Mouse (Mus musculus) inflammation-experienced regulatory T-cells, adult 6 months (primary cell): ENCODE results near the gene Vps37d. TPM values are rescaled to one million over a fixed set of nuclear protein-coding genes. Genes with fewer than 3 reads are reported as not detected.
A peak's percentile ranks its signal among the peaks of the same experiment; 100 is the strongest.
"Not testable (repeated sequence)": the region's sequence is repeated elsewhere in the genome, so short reads cannot be mapped to it uniquely, and the experiment has no call there.

Source experiments
- ATAC-seq: one replicate; pipeline ENCODE4 v1.8.0; 2017
- polyA plus RNA-seq, 3 experiments: library from polyadenylated mRNA; unstranded; fragments of 100-300 nt; shearing (Covaris generic); gene quantifications; one replicate each; pipeline ENCODE4 v1.2.1; 2017

Vps37d gene
- polyA plus RNA-seq, 3 experiments from 2014 or later, result not detected

- ATAC-seq, result no peak
Measured at GRCm38 (mm10) chr5:135073349-135074150, 4.5 kb downstream of the Vps37d start.

- no peak for ATAC-seq
Measured at GRCm38 (mm10) chr5:135072720-135073119, 5.3 kb downstream of the Vps37d start.

DNA sequence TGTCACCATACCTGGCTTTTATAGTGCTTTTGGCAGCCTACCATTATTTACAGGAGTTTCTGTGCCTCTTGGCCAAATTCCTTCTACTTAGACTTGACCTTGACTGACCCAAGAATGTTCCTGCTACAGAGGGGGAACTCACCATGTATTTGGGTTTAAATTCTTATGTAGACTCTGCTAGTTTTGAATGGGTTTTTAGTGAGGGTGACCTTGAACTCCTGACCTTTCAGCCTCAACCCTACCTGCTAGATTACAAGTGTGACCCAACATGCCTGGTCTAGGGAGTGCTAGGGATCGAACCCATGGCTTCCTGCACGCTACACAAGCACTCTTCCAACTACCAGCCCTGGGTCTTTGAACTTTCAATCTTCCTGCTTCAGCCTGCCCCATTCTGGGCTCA is 6.0 kb downstream of the Vps37d start:
- ATAC-seq, result no peak

DNA sequence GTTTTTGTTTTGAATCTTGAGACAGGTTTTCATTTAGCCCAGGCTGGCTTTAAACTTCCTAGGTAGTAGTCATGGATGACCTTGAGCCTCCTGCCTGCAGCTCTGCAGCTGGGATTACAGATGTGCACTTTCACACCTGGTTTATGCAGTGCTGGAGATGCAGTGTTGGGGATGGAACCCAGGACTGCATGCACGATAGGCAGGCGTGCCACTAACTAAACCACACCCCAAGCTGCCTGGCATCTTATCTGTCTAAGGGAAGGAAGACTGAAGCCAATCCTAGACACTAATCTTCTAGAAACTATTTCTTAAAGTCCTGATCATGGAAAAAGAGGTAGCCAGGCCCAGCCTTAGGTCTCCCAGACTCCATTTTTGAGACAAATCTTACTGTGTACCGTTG is 7.6 kb downstream of the Vps37d start:
- ATAC-seq, result no peak

- no peak for ATAC-seq
Measured at GRCm38 (mm10) chr5:135066008-135066407, 12.1 kb downstream of the Vps37d start.

DNA sequence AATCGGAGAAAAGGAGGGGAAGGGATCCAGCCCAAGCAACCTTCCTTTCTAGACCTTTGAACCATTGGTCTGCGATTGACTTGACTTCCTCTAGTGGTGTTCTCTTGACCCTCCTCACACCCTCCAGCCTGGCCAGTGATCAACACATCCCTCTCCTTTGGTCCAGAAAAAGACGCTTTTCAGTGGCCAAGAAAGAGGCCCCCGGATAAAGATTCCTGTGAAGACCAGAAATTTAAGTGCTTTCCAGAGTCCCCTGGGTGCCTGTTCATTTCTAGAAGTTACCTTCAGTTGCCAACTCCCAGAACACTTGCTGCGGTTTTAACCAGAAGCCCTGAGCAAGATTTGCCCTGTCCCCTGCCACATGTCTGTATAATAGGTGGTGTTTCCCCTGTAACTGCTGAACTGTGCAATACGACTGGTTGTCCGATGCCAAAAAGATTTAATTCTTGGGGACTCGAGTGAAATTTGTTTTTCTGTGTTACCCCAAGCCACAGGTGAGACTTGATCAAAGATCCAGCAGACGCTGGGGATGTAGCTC is 13.1 kb downstream of the Vps37d start, which contains the start of gene Bud23:
Bud23 (minus strand) TSS at position 51 of the 538 bp plus-strand sequence.
- ATAC-seq, result not testable (repeated sequence)

DNA sequence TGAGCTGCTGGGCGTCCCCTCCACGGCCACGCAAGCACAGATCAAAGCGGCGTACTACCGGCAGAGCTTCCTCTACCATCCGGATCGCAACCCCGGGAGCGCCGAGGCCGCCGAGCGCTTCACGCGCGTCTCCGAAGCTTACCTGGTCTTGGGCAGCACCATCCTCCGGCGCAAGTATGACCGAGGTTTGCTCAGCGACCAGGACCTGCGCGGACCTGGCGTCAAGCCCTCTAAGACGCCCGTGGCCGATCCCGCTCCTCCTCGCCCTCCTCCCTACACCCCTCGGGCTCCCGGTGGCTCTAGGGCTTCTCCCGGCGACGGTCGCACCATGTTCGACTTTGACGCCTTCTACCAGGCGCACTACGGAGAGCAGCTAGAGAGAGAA is 13.7 kb downstream of the Vps37d start:
- ATAC-seq, result peak; percentile 60

GRCm38 (mm10) chr5:135063629-135064381 is 14.3 kb downstream of the Vps37d start, which contains the start of gene Dnajc30:
TSS of gene Dnajc30 (plus strand) at chr5:135064202.
- peak; percentile 98 for ATAC-seq

DNA sequence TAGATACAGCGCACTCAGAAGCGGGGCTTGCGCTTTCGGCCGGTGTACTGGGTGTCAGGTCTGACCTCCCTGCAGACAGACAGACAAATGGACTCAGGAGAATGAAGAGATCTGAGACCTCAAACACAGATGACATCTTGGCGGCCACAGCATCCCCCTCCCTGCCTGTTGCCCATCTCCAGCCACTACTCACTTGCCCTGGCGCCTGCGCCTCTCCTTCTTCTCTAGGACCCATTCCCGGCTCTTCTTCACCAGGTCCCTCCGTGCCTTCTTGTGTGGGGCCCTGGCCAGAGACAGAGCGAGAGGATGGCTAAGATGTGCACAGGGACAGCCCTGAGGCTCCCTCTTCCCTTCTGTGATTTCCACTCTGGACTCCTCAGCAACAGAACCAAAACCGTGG is 24.7 kb downstream of the Vps37d start:
- no peak for ATAC-seq

DNA sequence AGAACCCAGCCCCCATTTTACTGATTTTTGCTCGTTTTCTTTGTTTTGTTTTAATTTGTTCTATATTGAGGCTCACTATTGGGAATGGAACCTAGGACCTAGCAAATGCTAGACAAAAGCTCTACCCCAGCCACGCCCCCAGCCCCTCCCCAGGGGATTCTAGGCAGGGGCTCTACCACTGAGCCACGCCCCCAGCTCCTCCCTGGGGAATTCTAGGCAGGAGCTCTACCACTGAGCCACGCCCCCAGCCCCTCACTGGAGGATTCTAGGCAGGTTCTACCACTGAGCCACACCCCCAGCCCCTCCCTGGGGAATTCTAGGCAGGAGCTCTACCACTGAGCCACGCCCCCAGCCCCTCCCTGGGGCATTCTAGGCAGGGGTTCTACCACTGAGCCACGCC is 28.8 kb downstream of the Vps37d start:
- not testable (repeated sequence) for ATAC-seq

- ATAC-seq, result no peak
Measured at GRCm38 (mm10) chr5:135048539-135048938, 29.5 kb downstream of the Vps37d start.

- ATAC-seq, result no peak
Measured at GRCm38 (mm10) chr5:135044575-135044974, 33.5 kb downstream of the Vps37d start.

GRCm38 (mm10) chr5:135042105-135042788 is 35.8 kb downstream of the Vps37d start:
- ATAC-seq, result no peak

DNA sequence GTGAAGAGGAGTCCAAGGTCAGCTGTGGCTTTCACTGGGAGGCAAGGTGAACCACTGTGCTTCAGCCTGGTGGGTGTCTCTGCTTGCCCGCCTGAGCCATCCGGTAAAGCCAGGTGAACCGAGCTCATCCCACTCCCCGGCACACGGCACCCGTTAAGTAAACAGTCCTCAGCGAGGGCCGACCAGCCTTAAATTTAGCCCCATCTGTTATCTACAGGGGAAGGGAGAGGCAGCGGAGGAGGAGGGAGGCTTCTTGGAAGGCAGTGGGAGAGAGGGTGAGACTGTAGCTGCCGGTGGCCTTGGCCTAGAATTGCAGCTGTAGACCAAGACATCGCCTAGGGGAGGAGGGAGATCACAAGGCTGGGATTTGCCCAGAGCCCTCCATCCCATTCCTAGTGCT is 37.3 kb downstream of the Vps37d start:
- no peak for ATAC-seq

GRCm38 (mm10) chr5:135040059-135040458 is 38.0 kb downstream of the Vps37d start:
- ATAC-seq, result no peak

DNA sequence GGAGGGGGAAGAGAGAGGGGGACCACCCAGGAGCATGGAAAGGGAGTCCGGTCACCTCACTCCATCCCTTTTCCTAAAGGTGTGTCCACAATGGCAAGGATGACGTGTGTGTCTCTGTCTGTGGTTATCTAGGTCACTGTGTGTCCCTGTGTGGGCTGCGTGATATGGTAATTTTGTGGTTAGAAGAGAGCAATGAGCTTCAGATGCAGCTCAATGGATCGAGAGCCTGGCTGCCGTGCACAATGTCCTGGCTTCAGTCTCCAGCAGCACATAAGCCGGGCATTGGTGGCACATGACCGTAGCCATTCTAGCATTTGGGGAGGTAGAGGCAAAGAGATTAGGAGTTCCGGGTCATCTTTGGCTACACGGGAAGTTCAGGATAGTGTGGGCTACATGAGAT is 38.5 kb downstream of the Vps37d start:
- no peak for ATAC-seq

DNA sequence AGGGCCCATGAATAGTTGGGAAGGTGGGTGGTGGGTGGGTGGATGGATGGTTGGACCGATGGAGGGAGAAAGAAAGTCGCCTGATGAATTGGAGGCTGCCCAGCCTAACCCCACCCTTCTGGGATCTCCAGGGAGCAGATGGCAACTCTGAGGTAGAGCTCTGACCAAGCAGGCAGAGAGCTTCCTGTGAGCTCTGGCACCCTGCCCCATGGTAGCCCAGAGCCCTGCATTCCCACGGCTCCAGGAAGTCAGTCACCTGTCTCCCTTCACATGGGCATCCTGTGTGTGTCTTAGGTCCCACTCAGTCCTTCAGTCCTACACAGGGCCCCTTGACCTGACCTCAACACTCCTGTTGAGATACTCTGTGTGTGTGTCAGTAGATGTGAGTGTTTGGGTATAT is 40.1 kb downstream of the Vps37d start:
- no peak for ATAC-seq

GRCm38 (mm10) chr5:135035608-135036359 is 42.3 kb downstream of the Vps37d start:
- ATAC-seq, result no peak

DNA sequence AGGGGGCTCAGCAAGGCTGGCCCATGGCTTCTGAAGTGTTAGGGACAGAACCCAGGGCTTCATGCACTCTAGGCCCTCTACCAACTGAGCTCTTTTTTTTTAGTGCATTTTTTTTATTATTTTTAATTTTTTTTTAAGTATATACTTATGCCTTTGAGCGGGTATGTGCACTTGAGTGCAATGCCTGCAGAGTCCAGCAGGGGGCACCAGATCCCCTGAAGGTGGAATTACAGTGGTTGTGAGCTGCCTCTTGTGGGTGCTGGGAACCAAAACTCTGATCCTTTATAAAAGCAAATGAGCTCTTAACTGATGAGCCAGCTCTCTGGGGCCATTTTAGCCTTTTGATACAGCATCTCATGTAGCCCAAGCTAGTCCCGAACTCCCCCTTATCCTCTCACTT is 43.5 kb downstream of the Vps37d start:
- ATAC-seq, result no peak

- no peak for ATAC-seq
Measured at GRCm38 (mm10) chr5:135032581-135032980, 45.5 kb downstream of the Vps37d start.

- no peak for ATAC-seq
Measured at GRCm38 (mm10) chr5:135029007-135029854, 48.8 kb downstream of the Vps37d start.
